In genomic region chr5:135834769-135835491, GRCm38 (mm10) we compare ENCODE assay signal across 9 mouse cellular contexts. TPM values are rescaled to one million over a fixed set of nuclear protein-coding genes. Genes with fewer than 3 reads are reported as not detected.
DNase-seq lines count a peak whose midpoint lies in the region; ATAC-seq and TF ChIP-seq lines count a peak whose summit lies in the region.
"Had no signal": no experiment of that assay in that cellular context is flagged by ENCODE, and none has a peak within 500 bp of the region (broad histone marks: within the 10 kb centered on the region; RNA-seq: fewer than 3 reads in every experiment).

No protein-coding gene starts in this region.

- no peak for TF ChIP-seq CTCF in ES-Bruce4 (IDR thresholded peaks at IDR 0.05; ENCODE audit: low read depth, low read length)
- TF ChIP-seq CTCF in liver, postnatal 0 days (IDR thresholded peaks at IDR 0.05; ENCODE audit: low read depth) = no peak

- no peaks in the 10 kb centered on the region for H3K9me3 ChIP-seq in ES-Bruce4 (replicated peaks; ENCODE audit: control insufficient read depth, insufficient read depth, low read length, poor library complexity, severe bottlenecking)
- H3K9me3 ChIP-seq in liver, postnatal 0 days (ENCODE audit: low read length) = no peaks in the 10 kb centered on the region
- H3K9me3 ChIP-seq in neural tube, embryonic 15.5 days (replicated peaks) = no peaks in the 10 kb centered on the region

- H3K27me3 ChIP-seq in ES-Bruce4 (ENCODE audit: control insufficient read depth, insufficient read depth, low read length, poor library complexity, severe bottlenecking) = no peaks in the 10 kb centered on the region
- H3K27me3 ChIP-seq in liver, postnatal 0 days (ENCODE audit: insufficient read depth, low read length) = peaks cover 18% of the 10 kb centered on the region
- no peaks in the 10 kb centered on the region for H3K27me3 ChIP-seq in neural tube, embryonic 15.5 days (replicated peaks)

- TF ChIP-seq POLR2A in ES-Bruce4 (IDR thresholded peaks at IDR 0.05; ENCODE audit: insufficient read depth, low read length) = no peak

- H3K36me3 ChIP-seq in ES-Bruce4 (ENCODE audit: control insufficient read depth, insufficient read depth, low read length, poor library complexity, severe bottlenecking) = no peaks in the 10 kb centered on the region
- H3K36me3 ChIP-seq in liver, postnatal 0 days (replicated peaks; ENCODE audit: insufficient read depth, low read length) = no peaks in the 10 kb centered on the region
- H3K36me3 ChIP-seq in neural tube, embryonic 15.5 days = 0 out of 2 replicates have a peak, but pooled peaks cover 4% of the 10 kb centered on the region

- WGBS in large intestine, adult 2 months = 2% methylated on average over 47 of the region's 47 CpGs
- 2% methylated on average over 46 of the region's 47 CpGs for WGBS in liver, postnatal 0 days (ENCODE audit: insufficient replicate concordance)
- 1% methylated on average over 47 of the region's 47 CpGs for WGBS in neural tube, embryonic 15.5 days

- intact Hi-C loops in heart, postnatal 14 days (cut with DNase I) = no loop called here

- H3K27ac ChIP-seq in ES-Bruce4 (ENCODE audit: insufficient read depth, low read length) = no peak overlapping the region
- no peak overlapping the region for H3K27ac ChIP-seq in liver, postnatal 0 days (ENCODE audit: low read depth)
- H3K27ac ChIP-seq in neural tube, embryonic 15.5 days (replicated peaks) = peak overlapping the region; percentile 78

- H3K4me2 ChIP-seq in liver, postnatal 0 days (ENCODE audit: low read depth, low read length) = peak overlapping the region; percentile 62
- H3K4me2 ChIP-seq in neural tube, embryonic 15.5 days = peak overlapping the region; percentile 70

- DNase-seq in brain, embryonic 18.5 days (ENCODE audit: low read depth, low spot score) = peak; percentile 77
- peak; percentile 24 to 44 for DNase-seq in heart, postnatal 14 days
- DNase-seq in large intestine, adult 2 months (ENCODE audit: low read depth, low spot score) = peak; percentile 18
- peak; percentile 86 for DNase-seq in liver, postnatal 0 days
- DNase-seq in testis, postnatal 10 days (ENCODE audit: low spot score) = peak; percentile 80

- peak; percentile 75 for ATAC-seq in erythroblast, adult 5-6 weeks (replicated peaks; ENCODE audit: low FRiP score, poor library complexity, severe bottlenecking)
- ATAC-seq in liver, postnatal 0 days = peak; percentile 85
- ATAC-seq in neural tube, embryonic 15.5 days (ENCODE audit: low FRiP score) = peak; percentile 88

- peak overlapping the region; percentile 60 for H3K4me3 ChIP-seq in ES-Bruce4 (ENCODE audit: low read depth, low read length)
- H3K4me3 ChIP-seq in liver, postnatal 0 days (ENCODE audit: low read depth, low read length) = peak overlapping the region; percentile 17
- H3K4me3 ChIP-seq in neural tube, embryonic 15.5 days (replicated peaks) = peak overlapping the region; percentile 45

- H3K9ac ChIP-seq in ES-Bruce4 (ENCODE audit: low read depth, poor library complexity, severe bottlenecking) = no peak overlapping the region
- H3K9ac ChIP-seq in liver, postnatal 0 days (replicated peaks) = no peak overlapping the region
- H3K9ac ChIP-seq in neural tube, embryonic 15.5 days (replicated peaks) = peak overlapping the region; percentile 57

- TF ChIP-seq EP300 in ES-Bruce4 (IDR thresholded peaks at IDR 0.05; ENCODE audit: insufficient read depth, low read depth, low read length) = no peak
- TF ChIP-seq EP300 in liver, postnatal 0 days (IDR thresholded peaks at IDR 0.05; ENCODE audit: low read depth) = no peak

- peaks cover 6% of the 10 kb centered on the region for H3K4me1 ChIP-seq in ES-Bruce4 (ENCODE audit: control insufficient read depth, insufficient read depth, low read length)
- H3K4me1 ChIP-seq in liver, postnatal 0 days (ENCODE audit: insufficient read depth) = peaks cover 10% of the 10 kb centered on the region; the same call in 1 of the 2 replicates
- peaks cover 30% of the 10 kb centered on the region for H3K4me1 ChIP-seq in neural tube, embryonic 15.5 days

RNA-seq across cellular contexts. Expression of gene Srrm3, which starts 28.2 kb away (rescaled TPM):
- 0.41 and 0.55 TPM in 2 replicates for polyA plus RNA-seq in ES-Bruce4 (2011; ENCODE audit: insufficient read depth, insufficient read length, low read depth, missing spikeins)
- total RNA-seq in erythroblast, adult 5-6 weeks (2015; ENCODE audit: low replicate concordance) = not detected in 2 replicates
- not detected in 2 replicates for total RNA-seq in erythroblast, adult 5-6 weeks (2017; ENCODE audit: low replicate concordance)
- under 1 TPM in 1 of 2 experiments, not detected in 1; 0.10 TPM for total RNA-seq in heart, postnatal 14 days (2021)
- 0.15 and 0.17 TPM in 2 replicates for polyA plus RNA-seq in large intestine, adult 2 months (2012; rRNA removed)
- not detected in 2 replicates for polyA plus RNA-seq in liver, postnatal 0 days (2015; fragmentation: Nextera tagmentation; extraction: Ambion mirVana)
- 65.5 and 87.3 TPM in 2 replicates for polyA plus RNA-seq in neural tube, embryonic 15.5 days (2015; fragmentation: Nextera tagmentation; extraction: Ambion mirVana)
- total RNA-seq: gastrocnemius, postnatal 36 days had no signal

RNA-seq across cellular contexts. Expression of gene Hspb1, which starts 52.8 kb away (rescaled TPM):
- polyA plus RNA-seq in ES-Bruce4 (2011; ENCODE audit: insufficient read depth, insufficient read length, low read depth, missing spikeins) = 426 and 500 TPM in 2 replicates
- total RNA-seq in erythroblast, adult 5-6 weeks (2015; ENCODE audit: low replicate concordance) = not detected in 2 replicates
- not detected in 2 replicates for total RNA-seq in erythroblast, adult 5-6 weeks (2017; ENCODE audit: low replicate concordance)
- 100 to 1,000 TPM; 271 to 306 TPM for total RNA-seq in heart, postnatal 14 days (2021)
- polyA plus RNA-seq in large intestine, adult 2 months (2012; rRNA removed) = 119 and 133 TPM in 2 replicates
- polyA plus RNA-seq in liver, postnatal 0 days (2015; fragmentation: Nextera tagmentation; extraction: Ambion mirVana) = 4.5 and 9.1 TPM in 2 replicates
- polyA plus RNA-seq in neural tube, embryonic 15.5 days (2015; fragmentation: Nextera tagmentation; extraction: Ambion mirVana) = 36.4 and 38.1 TPM in 2 replicates

RNA-seq across cellular contexts. Expression of gene Mdh2, which starts 56.6 kb away (rescaled TPM):
- polyA plus RNA-seq in ES-Bruce4 (2011; ENCODE audit: insufficient read depth, insufficient read length, low read depth, missing spikeins) = 377 and 424 TPM in 2 replicates
- 106 and 152 TPM in 2 replicates for total RNA-seq in erythroblast, adult 5-6 weeks (2015; ENCODE audit: low replicate concordance)
- 47.2 and 55.1 TPM in 2 replicates for total RNA-seq in erythroblast, adult 5-6 weeks (2017; ENCODE audit: low replicate concordance)
- 1,000 to 10,000 TPM; 1,831 to 1,920 TPM for total RNA-seq in heart, postnatal 14 days (2021)
- 922 and 1,860 TPM in 2 replicates for polyA plus RNA-seq in large intestine, adult 2 months (2012; rRNA removed)
- polyA plus RNA-seq in liver, postnatal 0 days (2015; fragmentation: Nextera tagmentation; extraction: Ambion mirVana) = 296 and 319 TPM in 2 replicates
- 658 and 665 TPM in 2 replicates for polyA plus RNA-seq in neural tube, embryonic 15.5 days (2015; fragmentation: Nextera tagmentation; extraction: Ambion mirVana)

RNA-seq across cellular contexts. Expression of gene Styxl1, which starts 56.7 kb away (rescaled TPM):
- polyA plus RNA-seq in ES-Bruce4 (2011; ENCODE audit: insufficient read depth, insufficient read length, low read depth, missing spikeins) = 0.42 and 0.94 TPM in 2 replicates
- not detected in 2 replicates for total RNA-seq in erythroblast, adult 5-6 weeks (2015; ENCODE audit: low replicate concordance)
- not detected in 2 replicates for total RNA-seq in erythroblast, adult 5-6 weeks (2017; ENCODE audit: low replicate concordance)
- total RNA-seq in heart, postnatal 14 days (2021) = under 1 TPM in 1 of 2 experiments, not detected in 1; 0.34 TPM
- 0.16 and 0.23 TPM in 2 replicates for polyA plus RNA-seq in large intestine, adult 2 months (2012; rRNA removed)
- polyA plus RNA-seq in liver, postnatal 0 days (2015; fragmentation: Nextera tagmentation; extraction: Ambion mirVana) = 0.46 and 0.49 TPM in 2 replicates
- 0.36 and 0.88 TPM in 2 replicates for polyA plus RNA-seq in neural tube, embryonic 15.5 days (2015; fragmentation: Nextera tagmentation; extraction: Ambion mirVana)
- total RNA-seq: gastrocnemius, postnatal 36 days had no signal

Comparison
In these comparisons a context has a peak if more than half of its experiments do, and no peak if none do; other contexts are left out.
1. DNase-seq: peak in every context shown above with its lines; median percentile 86 in liver, postnatal 0 days; 80 in testis, postnatal 10 days; 77 in brain, embryonic 18.5 days; 34 in heart, postnatal 14 days; 18 in large intestine, adult 2 months.
2. RNA of gene Srrm3, which starts 28.2 kb away (polyA plus RNA-seq): 65.5 to 87.3 TPM in neural tube, embryonic 15.5 days; 0.41 to 0.55 TPM in ES-Bruce4, 0.15 to 0.17 TPM in large intestine, adult 2 months and not detected in liver, postnatal 0 days; every median in the first group is over 10 times any median in the second.
3. Peak in every context shown above with its lines, with median percentiles within 50 percentile points of each other: H3K4me3 ChIP-seq and ATAC-seq.